Mouse (Mus musculus) frontal cortex, adult 2 months (tissue): Measurements from ENCODE around the gene Kcnk2. TPM values are rescaled to one million over a fixed set of nuclear protein-coding genes. Genes with fewer than 3 reads are reported as not detected.
A peak's percentile ranks its signal among the peaks of the same experiment; 100 is the strongest.
"Not testable (repeated sequence)": the region's sequence is repeated elsewhere in the genome, so short reads cannot be mapped to it uniquely, and the experiment has no call there.

Experiments
- DNase-seq, 2 experiments: peaks; one replicate each; pipeline ENCODE4 v3.0.0; 2022; ENCODE audit warnings: low spot score in 1 of 2; ENCODE audit errors: extremely low spot score in 1 of 2
- polyA plus RNA-seq: library from polyadenylated mRNA; depleted of rRNA; stranded (reverse); fragments of >200 nt; gene quantifications from 2 replicates; pipeline ENCODE4 v1.2.3, GENCODE M21; 2012

The Kcnk2 gene
- polyA plus RNA-seq, 1 experiment = 40.1 TPM

DNA sequence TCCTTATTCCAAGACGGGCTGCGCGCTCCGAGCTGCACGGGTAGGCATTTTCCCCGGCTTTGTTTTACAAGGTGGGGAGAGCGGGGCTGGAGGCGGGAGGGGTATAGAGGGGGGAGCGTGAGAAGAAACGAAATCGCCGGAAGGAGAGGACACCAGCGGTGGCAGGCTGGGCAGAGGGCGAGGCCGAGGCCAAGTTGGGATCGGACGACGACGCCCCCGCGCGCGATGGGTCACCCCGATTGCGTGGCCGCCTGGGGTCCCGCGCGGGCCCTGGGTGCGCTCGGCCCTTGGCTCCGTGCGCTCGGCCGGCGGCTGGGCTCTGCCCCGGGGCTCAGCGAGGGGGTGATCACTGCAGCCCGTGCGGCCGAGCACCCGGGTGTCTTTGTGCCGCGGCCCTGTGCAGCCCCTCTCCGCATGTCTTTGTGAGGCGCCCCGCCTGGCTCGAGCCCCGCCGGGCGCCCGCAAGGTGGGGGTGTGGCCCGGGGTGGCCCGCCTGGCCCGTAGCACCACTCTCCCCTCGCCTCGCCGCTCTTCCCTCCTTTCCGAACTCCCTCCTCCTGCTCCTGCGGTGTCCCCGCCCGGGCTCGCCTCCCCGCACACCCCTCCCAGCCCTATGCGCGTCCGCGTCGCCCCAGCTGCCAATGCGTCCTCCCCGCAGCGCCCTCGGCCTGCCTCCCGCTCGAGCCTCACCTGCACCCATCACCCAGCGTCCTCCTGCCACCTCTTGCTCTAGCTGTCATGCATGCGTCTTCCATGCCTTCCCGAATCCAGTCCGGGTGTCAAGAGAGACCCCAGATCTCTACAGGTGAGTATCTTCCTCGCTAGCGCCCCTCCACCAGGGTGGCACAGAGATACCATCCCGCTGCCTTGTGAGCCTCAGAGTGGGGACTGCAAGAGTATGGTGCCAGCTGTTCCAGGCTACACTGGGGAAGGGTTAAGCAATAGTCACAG, 58.5 kb downstream of the Kcnk2 start:
- DNase-seq = peak; percentile 14 to 55

DNA sequence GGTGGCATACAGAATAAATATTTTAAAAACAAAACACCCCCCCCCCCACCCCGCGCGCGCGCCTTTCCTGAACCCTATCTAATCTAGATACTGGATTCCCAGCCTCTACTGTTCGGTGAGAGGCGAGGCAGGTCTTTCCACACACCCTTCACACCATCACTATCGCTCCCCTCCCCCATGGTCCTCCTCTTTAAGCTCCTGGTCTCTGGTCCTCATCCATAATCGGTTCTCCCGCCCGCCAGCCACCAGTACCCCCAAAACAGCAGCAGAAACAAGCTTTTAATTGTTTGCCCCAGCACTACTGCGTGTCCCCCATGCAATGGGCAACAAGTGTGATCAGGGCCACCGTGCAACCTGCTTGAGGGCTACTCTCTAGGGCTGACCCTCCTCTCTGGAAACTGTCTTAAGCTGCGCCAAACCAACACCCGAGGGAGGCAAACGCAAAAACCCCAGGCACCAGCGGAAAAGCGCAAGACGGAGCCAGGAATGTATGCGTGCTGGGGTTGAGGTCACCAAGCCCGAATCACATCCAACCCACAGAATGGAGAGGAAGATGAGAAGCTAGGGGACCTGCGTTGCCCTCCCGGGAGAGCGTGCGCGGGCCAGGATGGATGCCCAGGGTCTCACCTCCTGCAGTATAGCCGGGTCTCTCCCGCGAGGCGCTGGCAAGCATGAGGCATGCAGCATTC, 59.5 kb downstream of the Kcnk2 start:
- peak in 1 of 2 experiments; percentile 36 for DNase-seq

DNA sequence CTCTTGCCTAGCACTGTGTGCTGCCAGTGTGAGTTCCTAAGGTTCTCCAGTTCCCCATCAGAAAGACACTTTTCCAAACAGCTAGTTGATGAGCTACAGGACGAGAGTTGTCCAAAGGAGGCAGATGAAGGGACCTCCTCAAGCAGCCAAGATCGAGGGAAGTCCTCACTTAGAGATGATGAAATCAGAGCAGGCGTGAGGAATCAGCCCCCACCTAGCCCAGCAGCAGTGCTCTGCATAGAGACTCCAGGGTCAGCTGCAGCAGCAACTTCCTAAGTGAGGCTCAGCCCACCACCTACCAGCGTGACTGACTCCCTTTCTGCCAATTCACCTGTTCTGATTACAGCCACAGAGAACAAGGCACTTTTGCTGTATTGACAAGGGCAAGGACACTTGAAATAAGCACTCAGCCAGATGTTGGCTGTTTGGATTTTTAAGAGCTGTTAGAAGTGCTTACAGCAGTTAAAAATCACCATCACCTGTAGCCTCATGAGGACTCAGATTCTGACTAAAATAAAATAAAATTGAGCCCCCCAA, 60.6 kb downstream of the Kcnk2 start:
- DNase-seq = peak in 1 of 2 experiments; percentile 17

DNA sequence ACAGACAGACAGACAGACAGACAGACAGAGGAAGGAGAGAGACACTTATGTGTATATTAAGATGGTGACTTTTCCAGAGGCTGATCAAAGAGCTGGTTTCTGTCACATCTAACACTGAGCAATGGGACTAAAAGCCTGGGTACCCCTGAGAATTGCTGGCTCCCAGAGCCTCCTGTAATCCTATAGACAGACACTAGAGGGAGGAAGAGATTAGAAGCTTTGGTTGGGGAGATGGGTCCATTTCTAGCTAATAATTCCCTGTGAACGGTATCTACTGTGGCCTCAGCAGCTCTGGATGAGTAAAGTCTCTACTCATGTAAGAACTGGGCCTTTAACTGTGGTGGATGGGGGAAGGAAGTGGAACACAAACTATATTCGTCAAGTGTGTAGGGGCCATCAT, 86.2 kb downstream of the Kcnk2 start:
- no peak for DNase-seq

- DNase-seq = no peak
These were observed 87.6 kb downstream of the Kcnk2 start for GRCm38 (mm10) chr1:189314495-189314894.

DNA sequence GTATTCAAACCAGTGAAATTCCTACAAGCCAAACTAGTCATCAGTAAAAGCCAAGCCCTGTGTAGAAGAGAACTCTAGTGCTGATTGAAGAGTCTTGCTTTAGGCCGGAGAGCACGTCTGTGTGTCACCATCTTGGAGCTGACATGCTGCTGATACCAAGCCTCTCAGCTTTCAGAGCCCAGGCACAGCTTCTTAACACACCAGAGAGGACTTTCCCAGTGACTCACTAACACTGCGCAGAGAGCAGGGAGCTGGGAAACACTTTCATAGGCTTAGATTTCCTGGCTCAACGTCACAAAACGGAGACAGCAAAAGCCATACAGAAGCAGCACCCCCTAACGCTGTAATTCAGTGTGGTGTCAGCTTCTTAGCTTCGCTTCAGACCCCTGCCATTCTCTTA, 88.3 kb downstream of the Kcnk2 start:
- DNase-seq = no peak

- no peak for DNase-seq
These were observed 91.9 kb downstream of the Kcnk2 start for GRCm38 (mm10) chr1:189310145-189310544.

- no peak for DNase-seq
These were observed 97.0 kb downstream of the Kcnk2 start for GRCm38 (mm10) chr1:189304988-189305522.

- DNase-seq = no peak
These were observed 99.1 kb downstream of the Kcnk2 start for GRCm38 (mm10) chr1:189303001-189303400.

- DNase-seq = no peak
These were observed 108.2 kb downstream of the Kcnk2 start for GRCm38 (mm10) chr1:189293679-189294406.

DNA sequence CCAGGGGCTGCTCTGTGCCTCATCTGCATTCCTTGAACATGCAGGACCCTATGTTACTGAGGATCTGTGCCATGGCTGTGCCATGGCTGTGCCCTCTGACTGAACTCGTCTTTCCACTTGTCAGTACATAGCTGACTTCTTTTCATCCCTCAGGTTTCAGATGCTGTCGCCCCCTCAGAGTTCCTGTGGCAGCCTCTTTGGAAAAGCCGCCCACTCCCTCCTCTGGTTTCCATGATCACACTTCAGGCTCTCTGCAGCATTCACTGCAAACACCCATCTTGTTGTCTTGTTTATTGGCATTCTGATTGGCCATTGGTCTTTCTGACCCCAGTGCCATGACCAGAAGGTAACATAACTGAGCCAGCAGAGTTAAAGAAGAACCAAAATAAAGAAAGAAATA, 111.2 kb downstream of the Kcnk2 start:
- peak in 1 of 2 experiments; percentile 69 for DNase-seq

GRCm38 (mm10) chr1:189288948-189289347, 113.1 kb downstream of the Kcnk2 start:
- DNase-seq = peak in 1 of 2 experiments; percentile 39

DNA sequence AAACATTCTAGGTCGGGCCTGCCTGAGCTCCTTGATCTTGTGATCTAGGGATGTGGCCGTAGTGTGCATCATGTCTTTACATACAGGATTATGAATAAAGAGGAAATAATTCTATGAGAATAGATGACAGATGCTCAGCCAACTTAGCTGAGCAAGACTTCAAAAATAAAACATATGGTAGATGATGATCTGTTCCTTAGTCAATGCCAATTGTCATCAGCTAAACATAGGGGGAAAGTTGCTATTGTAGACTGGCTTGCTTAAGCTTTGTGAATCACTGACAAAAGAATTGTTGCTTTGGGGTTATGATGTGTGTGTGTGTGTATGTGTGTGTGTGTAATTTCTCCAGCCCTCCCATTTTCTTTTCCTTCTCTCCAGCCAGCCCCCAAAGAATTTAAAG, 129.8 kb downstream of the Kcnk2 start:
- peak in 1 of 2 experiments; percentile 41 for DNase-seq

- no peak for DNase-seq
These were observed 148.4 kb downstream of the Kcnk2 start for GRCm38 (mm10) chr1:189253631-189254030.

DNA sequence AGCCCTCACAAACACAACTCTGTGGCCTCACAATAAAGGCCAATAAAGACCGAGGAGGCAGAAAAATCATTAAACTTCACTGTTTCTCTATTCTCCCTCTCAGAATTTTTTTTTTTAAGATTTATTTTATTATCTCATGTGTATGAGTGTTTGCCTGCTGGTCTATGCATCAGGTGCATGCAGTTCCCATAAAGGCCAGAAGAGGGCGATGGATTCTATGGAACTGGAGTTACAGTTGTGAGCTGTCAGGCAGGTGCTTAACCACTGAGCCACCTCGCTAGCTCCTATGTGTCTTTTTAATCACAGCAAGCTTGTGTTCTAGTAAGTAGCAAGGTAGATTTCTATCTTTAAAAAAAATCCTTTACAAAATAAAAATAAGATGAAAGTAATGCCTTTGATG, 148.9 kb downstream of the Kcnk2 start:
- DNase-seq = no peak

DNA sequence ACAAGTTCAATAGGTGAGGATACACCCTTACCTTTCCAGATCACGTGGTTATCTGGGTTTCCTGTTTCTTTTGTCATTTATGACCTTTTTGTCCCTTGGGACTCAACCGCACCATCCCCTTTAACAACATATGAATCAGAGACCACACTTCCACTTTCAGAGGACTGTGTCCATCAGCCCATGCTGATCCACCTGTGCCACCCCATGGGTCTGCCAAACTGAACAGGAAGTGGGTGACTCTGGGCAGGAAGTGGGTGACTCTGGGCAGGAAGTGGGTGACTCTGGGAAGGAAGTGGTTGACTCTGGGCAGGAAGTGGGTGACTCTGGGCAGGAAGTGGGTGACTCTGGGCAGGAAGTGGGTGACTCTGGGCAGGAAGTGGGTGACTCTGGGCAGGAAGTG, 158.9 kb downstream of the Kcnk2 start:
- not testable (repeated sequence) for DNase-seq

DNA sequence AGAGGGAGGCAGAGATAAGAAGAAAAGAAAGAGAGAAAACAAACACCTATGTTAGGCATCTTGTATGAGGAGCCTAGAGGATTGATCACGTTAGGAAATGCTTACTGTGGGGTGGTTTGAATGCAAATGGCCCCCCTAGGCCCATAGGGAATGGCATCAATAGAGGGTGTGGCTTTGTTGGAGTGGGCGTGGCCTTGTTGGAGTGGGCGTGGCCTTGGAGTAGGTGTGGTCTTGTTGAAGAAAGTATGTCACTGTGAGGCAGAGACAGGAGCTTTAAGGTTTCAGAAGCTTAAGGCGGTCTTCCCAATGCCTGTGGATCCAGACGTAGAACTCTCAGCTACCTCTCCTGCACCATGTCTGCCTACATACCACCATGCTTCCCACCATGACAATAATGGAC, 166.8 kb downstream of the Kcnk2 start:
- DNase-seq = no peak

GRCm38 (mm10) chr1:189232829-189233228, 169.2 kb downstream of the Kcnk2 start:
- DNase-seq = no peak

DNA sequence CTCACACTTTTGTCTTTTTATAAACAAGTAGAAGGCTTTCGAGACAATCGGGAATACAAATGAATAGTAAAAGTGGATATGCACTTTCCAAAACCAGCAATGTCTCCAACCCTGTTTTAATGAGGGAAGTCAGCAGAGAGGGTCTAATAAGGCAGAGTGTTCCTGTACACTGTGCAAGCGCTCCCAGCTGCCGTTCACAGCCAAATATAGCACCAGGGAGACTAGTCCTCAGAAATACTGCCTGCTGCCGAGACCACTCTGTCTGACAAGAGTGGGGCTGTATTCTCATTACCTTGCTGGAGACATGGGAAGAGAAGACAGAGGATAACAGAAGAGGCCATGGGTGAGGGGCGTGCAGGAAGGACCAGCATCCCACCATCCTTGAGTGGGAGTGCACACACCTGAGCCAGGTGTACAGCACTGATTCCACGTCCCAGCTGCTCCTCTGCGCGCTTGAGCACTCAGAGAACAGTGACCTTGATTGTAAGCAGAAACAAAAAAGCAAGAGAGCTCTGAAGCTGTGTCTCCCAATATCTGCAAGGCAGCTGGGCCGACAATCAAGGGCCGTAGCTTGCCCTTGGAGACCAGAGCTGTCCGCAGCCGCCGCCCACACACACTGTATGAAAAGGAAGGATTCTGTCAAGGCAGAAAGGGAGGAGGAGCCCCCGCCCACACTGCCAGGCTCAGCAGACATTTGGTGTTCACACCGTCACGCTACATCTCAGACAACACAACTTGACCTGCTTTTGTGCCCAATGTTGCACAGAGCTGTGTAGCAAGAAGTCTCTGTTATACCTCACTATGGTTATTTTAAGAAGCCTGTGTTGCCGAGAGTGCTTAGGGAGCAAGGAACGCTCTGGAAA, 173.6 kb downstream of the Kcnk2 start:
- DNase-seq = peak; percentile 78 to 82

DNA sequence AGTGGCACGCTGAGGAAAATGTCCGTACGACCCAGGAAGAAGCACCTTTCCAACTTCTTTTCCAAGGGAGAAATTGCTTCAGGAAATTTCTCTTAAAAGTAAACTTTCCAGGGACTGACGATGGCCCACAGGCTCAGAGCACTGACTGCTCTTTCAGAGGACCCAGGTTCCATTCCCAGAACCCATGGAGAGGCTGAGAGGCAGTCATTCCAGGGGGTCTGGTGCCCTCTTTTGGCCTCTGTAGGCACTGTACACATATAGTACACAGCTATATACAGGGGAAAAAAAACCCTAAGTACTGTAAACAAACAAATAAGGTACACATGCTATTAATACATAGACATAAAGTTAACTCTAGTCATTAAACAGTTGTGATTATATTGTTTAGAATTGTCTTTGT, 174.6 kb downstream of the Kcnk2 start:
- DNase-seq = no peak
